Mouse (Mus musculus) midbrain, embryonic 11.5 days (tissue): Measurements from ENCODE around the gene Slc31a2. TPM values are rescaled to one million over a fixed set of nuclear protein-coding genes. Genes with fewer than 3 reads are reported as not detected.

Source experiments
- ATAC-seq: fragments of 200-750 bp; cut with Nextera tagmentation; 2 replicates; pipeline ENCODE4 v1.8.0; 2017; ENCODE audit warnings: moderate TSS enrichment, moderate library complexity; ENCODE audit not compliant: low FRiP score
- DNase-seq: peaks from one replicate; pipeline ENCODE4 v3.0.0; 2015; ENCODE audit warnings: low spot score; ENCODE audit errors: missing footprints
- H3K27ac ChIP-seq: fragments of 300-500 bp; sonication (generic); 2 replicates; pipeline ENCODE4 v1.5.1; 2014; ENCODE audit warnings: low read depth, low read length
- H3K27me3 ChIP-seq: fragments of 300-500 bp; sonication (generic); 2 replicates; pipeline ENCODE4 v1.6.1; 2014; ENCODE audit warnings: mild to moderate bottlenecking, low read length, moderate library complexity, mixed read lengths; ENCODE audit not compliant: control insufficient read depth, insufficient read depth
- H3K36me3 ChIP-seq: fragments of 300-500 bp; sonication (generic); 2 replicates; pipeline ENCODE4 v1.6.1; 2014; ENCODE audit warnings: mild to moderate bottlenecking, low read length, moderate library complexity, mixed read lengths; ENCODE audit not compliant: control insufficient read depth, insufficient read depth
- H3K4me1 ChIP-seq: fragments of 300-500 bp; sonication (generic); 2 replicates; pipeline ENCODE4 v1.6.1; 2014; ENCODE audit warnings: low read length; ENCODE audit not compliant: control insufficient read depth, insufficient read depth
- H3K4me2 ChIP-seq: fragments of 300-500 bp; sonication (generic); 2 replicates; pipeline ENCODE4 v1.6.1; 2014; ENCODE audit warnings: mild to moderate bottlenecking, moderate library complexity
- H3K4me3 ChIP-seq: fragments of 300-500 bp; sonication (generic); 2 replicates; pipeline ENCODE4 v1.5.1; 2014; ENCODE audit warnings: low read depth, low read length
- H3K9ac ChIP-seq: fragments of 300-500 bp; sonication (generic); 2 replicates; pipeline ENCODE4 v1.6.1; 2014; ENCODE audit warnings: low read length
- H3K9me3 ChIP-seq: fragments of 300-500 bp; sonication (generic); 2 replicates; pipeline ENCODE4 v1.6.1; 2016; ENCODE audit warnings: low read length; ENCODE audit not compliant: control insufficient read depth
- WGBS: fragments of 180-500 bp; shearing (Covaris S2); extraction: QIAGEN DNeasy Blood & Tissue Kit; methylation state at CpG from one replicate; pipeline ENCODE4 v1.1.7; 2014; 5-methylcytosine and 5-hydroxymethylcytosine counted together
- polyA plus RNA-seq: library from polyadenylated mRNA; unstranded; fragments of >200 nt; fragmentation: Nextera tagmentation; extraction: Ambion mirVana; gene quantifications from 2 replicates; pipeline ENCODE4 v1.2.1, GENCODE M21; 2014

Gene Slc31a2
- polyA plus RNA-seq: 9.1 and 10.2 TPM in 2 replicates

- Histone ChIP-seq H3K4me3 (no peak within 1 kb of the TSS), H3K27ac (no peak within 1 kb of the TSS), H3K9ac (no peak within 1 kb of the TSS), H3K4me1 (no peaks in the 10 kb centered on the region), H3K9me3 (no peaks in the 10 kb centered on the region), H3K27me3 (no peaks in the 10 kb centered on the region), H3K4me2 (no peak within 1 kb of the TSS), H3K36me3 (no peaks in the 10 kb centered on the region)
- no peak for DNase-seq
- WGBS: 47% methylated on average over 2 of the region's 2 CpGs
- ATAC-seq: no peak
Measured at GRCm38 (mm10) chr4:62262276-62262675, at the start of gene Slc31a2. TSS of gene Slc31a2 (plus strand) at chr4:62262562.

- Histone ChIP-seq H3K4me2 (no peak overlapping the region), H3K9ac (no peak overlapping the region), H3K4me3 (no peak overlapping the region), H3K4me1 (peaks cover 2% of the 10 kb centered on the region; the same call in 1 of the 2 replicates), H3K27me3 (no peaks in the 10 kb centered on the region), H3K27ac (no peak overlapping the region), H3K36me3 (no peaks in the 10 kb centered on the region), H3K9me3 (no peaks in the 10 kb centered on the region)
- DNase-seq: no peak
- WGBS: 80% methylated on average over 2 of the region's 2 CpGs
- no peak for ATAC-seq
Measured at GRCm38 (mm10) chr4:62213490-62213889, 48.9 kb upstream of the Slc31a2 start.

DNA sequence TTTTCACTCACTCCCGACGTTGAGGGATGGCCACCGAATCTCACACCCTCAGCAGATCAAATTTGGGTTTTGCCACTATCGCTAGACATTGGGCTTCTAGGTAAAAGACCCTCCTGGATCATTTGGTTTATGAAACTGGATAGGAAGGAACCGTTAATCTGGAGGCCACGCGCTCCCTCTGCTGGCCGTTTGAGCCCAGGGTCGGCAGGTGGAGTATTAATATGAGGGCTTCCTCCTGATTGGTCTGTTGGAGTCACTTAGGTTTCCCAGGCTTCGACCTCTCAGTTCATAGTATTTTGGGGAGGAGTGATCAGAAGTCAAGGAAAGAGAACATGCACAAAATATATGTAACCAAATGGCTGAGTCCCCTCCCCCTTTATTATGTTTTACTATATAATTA is 34.0 kb upstream of the Slc31a2 start:
- H3K36me3 ChIP-seq: no peaks in the 10 kb centered on the region
- H3K27ac ChIP-seq: no peak overlapping the region
- ATAC-seq (peak; percentile 57), DNase-seq (peak; percentile 89)
- no peaks in the 10 kb centered on the region for H3K27me3 ChIP-seq
- no peak overlapping the region for H3K4me2 ChIP-seq
- no peaks in the 10 kb centered on the region for H3K9me3 ChIP-seq
- H3K9ac ChIP-seq: no peak overlapping the region
- no peak overlapping the region for H3K4me3 ChIP-seq
- no peaks in the 10 kb centered on the region for H3K4me1 ChIP-seq
- WGBS: 43% methylated on average over 10 of the region's 10 CpGs

DNA sequence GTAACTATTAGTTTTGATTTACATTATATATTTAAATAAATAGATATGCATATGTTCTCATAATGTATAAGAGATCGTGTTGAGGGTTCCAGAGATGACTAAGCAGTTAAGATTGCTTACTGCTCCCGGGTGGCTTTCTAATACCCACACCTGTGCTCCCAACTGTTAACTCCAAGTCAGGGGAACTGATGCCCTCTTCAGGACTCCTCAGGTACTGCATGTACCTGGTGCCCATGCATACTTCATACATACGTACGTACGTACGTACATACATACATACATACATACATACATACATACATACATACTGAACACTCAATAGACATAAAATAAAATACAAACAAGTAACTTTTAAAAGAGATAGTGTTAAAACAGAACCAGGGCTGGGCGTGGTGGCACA is 32.9 kb upstream of the Slc31a2 start:
- no peaks in the 10 kb centered on the region for H3K27me3 ChIP-seq
- DNase-seq (no peak), ATAC-seq (no peak)
- H3K9me3 ChIP-seq: no peaks in the 10 kb centered on the region
- 89% methylated on average over 7 of the region's 7 CpGs for WGBS
- no peaks in the 10 kb centered on the region for H3K4me1 ChIP-seq
- H3K36me3 ChIP-seq: no peaks in the 10 kb centered on the region
- no peak overlapping the region for H3K27ac ChIP-seq
- H3K4me2 ChIP-seq: no peak overlapping the region
- no peak overlapping the region for H3K9ac ChIP-seq
- no peak overlapping the region for H3K4me3 ChIP-seq

DNA sequence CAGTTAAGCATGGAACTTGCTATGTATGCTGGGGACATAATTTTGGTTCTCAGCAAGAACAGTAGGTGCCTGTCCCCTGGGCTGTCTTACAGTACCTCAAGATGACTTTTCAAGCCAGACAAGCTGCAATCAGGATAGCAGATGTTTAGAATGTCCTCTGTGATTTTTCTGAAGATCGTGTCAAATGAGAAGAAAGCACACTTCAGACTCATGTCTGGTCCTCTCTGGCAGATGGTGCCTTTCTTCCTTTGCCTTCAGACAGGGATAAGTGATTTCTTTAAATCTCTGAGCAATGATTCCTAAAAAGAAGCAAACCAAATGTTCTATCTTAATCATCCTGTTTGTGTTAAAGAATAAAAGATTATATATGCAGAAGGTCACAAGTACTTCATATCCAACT is 32.2 kb upstream of the Slc31a2 start:
- Histone ChIP-seq H3K4me1 (no peaks in the 10 kb centered on the region), H3K9ac (no peak overlapping the region), H3K4me3 (no peak overlapping the region), H3K27me3 (no peaks in the 10 kb centered on the region), H3K36me3 (no peaks in the 10 kb centered on the region), H3K9me3 (no peaks in the 10 kb centered on the region), H3K4me2 (no peak overlapping the region), H3K27ac (no peak overlapping the region)
- 86% methylated on average over 1 of the region's 1 CpGs for WGBS
- ATAC-seq: no peak
- DNase-seq: peak; percentile 47

DNA sequence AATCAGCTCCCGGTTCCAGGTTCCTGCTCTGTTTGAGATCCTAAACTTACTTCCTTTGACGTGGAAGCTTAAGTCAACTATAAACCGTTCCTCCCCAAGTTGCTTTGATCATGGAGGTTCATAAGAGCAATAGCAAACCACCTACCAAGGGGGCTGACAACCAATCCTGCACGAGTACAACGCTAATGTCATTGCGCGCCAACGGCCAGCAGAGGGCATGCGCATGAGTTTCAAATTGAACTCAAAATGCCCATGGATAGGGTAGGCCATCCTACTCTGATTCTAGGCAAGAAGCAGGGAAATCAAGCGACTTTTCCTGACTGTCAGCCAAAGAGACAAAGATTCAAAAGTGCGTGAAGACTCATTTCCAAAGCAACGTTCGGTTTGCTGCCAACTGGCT is 31.6 kb upstream of the Slc31a2 start, which contains the start of gene Zfp37:
TSS of gene Zfp37 (minus strand) at position 279 of the 400 bp plus-strand sequence.
- DNase-seq (no peak), ATAC-seq (no peak)
- H3K4me1 ChIP-seq: no peaks in the 10 kb centered on the region
- H3K36me3 ChIP-seq: no peaks in the 10 kb centered on the region
- no peak within 1 kb of the TSS for H3K9ac ChIP-seq
- H3K4me3 ChIP-seq: no peak within 1 kb of the TSS
- no peak within 1 kb of the TSS for H3K4me2 ChIP-seq
- no peak within 1 kb of the TSS for H3K27ac ChIP-seq
- H3K27me3 ChIP-seq: no peaks in the 10 kb centered on the region
- WGBS: 73% methylated on average over 13 of the region's 13 CpGs
- H3K9me3 ChIP-seq: no peaks in the 10 kb centered on the region

DNA sequence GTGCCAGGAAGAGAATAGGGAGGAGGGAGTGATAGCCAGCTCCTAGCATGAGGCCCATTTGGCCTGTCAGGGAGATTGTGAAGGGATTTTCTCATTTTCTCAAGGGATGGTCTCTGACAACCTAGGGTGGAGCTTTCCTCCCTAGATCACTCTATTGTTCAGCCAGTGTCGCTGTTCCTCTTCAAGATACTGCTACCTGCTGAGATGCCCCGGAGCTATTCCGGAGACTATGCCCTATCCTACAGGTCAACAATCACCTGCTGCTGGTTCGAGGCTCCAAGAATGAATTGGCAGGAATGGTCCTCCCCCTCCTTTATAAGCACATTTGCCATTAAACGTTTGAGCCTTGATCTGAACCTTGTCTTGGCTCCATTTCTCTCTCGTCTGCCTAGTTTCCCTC is 21.8 kb upstream of the Slc31a2 start:
- DNase-seq (no peak), ATAC-seq (no peak)
- no peak overlapping the region for H3K9ac ChIP-seq
- no peaks in the 10 kb centered on the region for H3K9me3 ChIP-seq
- H3K4me2 ChIP-seq: no peak overlapping the region
- H3K36me3 ChIP-seq: no peaks in the 10 kb centered on the region
- no peaks in the 10 kb centered on the region for H3K27me3 ChIP-seq
- 63% methylated on average over 6 of the region's 6 CpGs for WGBS
- no peak overlapping the region for H3K27ac ChIP-seq
- H3K4me1 ChIP-seq: no peaks in the 10 kb centered on the region
- no peak overlapping the region for H3K4me3 ChIP-seq

GRCm38 (mm10) chr4:62248328-62248727 is 14.0 kb upstream of the Slc31a2 start:
- Histone ChIP-seq H3K4me3 (no peak overlapping the region), H3K9me3 (no peaks in the 10 kb centered on the region), H3K36me3 (no peaks in the 10 kb centered on the region), H3K4me2 (no peak overlapping the region), H3K4me1 (no peaks in the 10 kb centered on the region), H3K27me3 (no peaks in the 10 kb centered on the region), H3K27ac (no peak overlapping the region), H3K9ac (no peak overlapping the region)
- DNase-seq (no peak), ATAC-seq (no peak)
- 43% methylated on average over 4 of the region's 4 CpGs for WGBS

GRCm38 (mm10) chr4:62250896-62251544 is 11.3 kb upstream of the Slc31a2 start:
- H3K4me3 ChIP-seq: no peak overlapping the region
- no peak for DNase-seq
- WGBS: 47% methylated on average over 3 of the region's 3 CpGs
- H3K4me2 ChIP-seq: no peak overlapping the region
- no peaks in the 10 kb centered on the region for H3K27me3 ChIP-seq
- H3K27ac ChIP-seq: no peak overlapping the region
- ATAC-seq: peak; percentile 70
- no peaks in the 10 kb centered on the region for H3K36me3 ChIP-seq
- no peaks in the 10 kb centered on the region for H3K4me1 ChIP-seq
- no peaks in the 10 kb centered on the region for H3K9me3 ChIP-seq
- H3K9ac ChIP-seq: no peak overlapping the region
